Mouse (Mus musculus) liver, embryonic 15.5 days (tissue): ENCODE results near the gene Gm37240. TPM values are rescaled to one million over a fixed set of nuclear protein-coding genes. Genes with fewer than 3 reads are reported as not detected.

Experiments
- ATAC-seq: fragments of 200-750 bp; cut with Nextera tagmentation; 2 replicates; pipeline ENCODE4 v1.8.0; 2017; ENCODE audit warnings: moderate number of reproducible peaks, mild to moderate bottlenecking, moderate library complexity; ENCODE audit not compliant: insufficient read depth
- H3K27ac ChIP-seq: fragments of 300-500 bp; sonication (generic); replicated peaks from 2 replicates; pipeline ENCODE4 v1.5.1; 2015; ENCODE audit warnings: mild to moderate bottlenecking, inconsistent platforms
- H3K27me3 ChIP-seq: fragments of 300-500 bp; sonication (generic); 2 replicates; pipeline ENCODE4 v1.6.1; 2015; ENCODE audit warnings: mild to moderate bottlenecking, inconsistent platforms
- H3K36me3 ChIP-seq: fragments of 300-500 bp; sonication (generic); replicated peaks from 2 replicates; pipeline ENCODE4 v1.6.1; 2015; ENCODE audit warnings: moderate library complexity, mild to moderate bottlenecking, inconsistent platforms
- H3K4me1 ChIP-seq: fragments of 300-500 bp; sonication (generic); replicated peaks from 2 replicates; pipeline ENCODE4 v1.6.1; 2015; ENCODE audit warnings: inconsistent platforms
- H3K4me2 ChIP-seq: fragments of 300-500 bp; sonication (generic); 2 replicates; pipeline ENCODE4 v1.6.1; 2015; ENCODE audit warnings: moderate library complexity, mild to moderate bottlenecking, inconsistent platforms
- H3K4me3 ChIP-seq: fragments of 300-500 bp; sonication (generic); replicated peaks from 2 replicates; pipeline ENCODE4 v1.5.1; 2015; ENCODE audit warnings: mild to moderate bottlenecking, inconsistent platforms
- H3K9ac ChIP-seq: fragments of 300-500 bp; sonication (generic); 2 replicates; pipeline ENCODE4 v1.6.1; 2015; ENCODE audit warnings: moderate library complexity, mild to moderate bottlenecking, inconsistent platforms
- H3K9me3 ChIP-seq: fragments of 300-500 bp; sonication (generic); replicated peaks from 2 replicates; pipeline ENCODE4 v1.6.1; 2016; ENCODE audit warnings: inconsistent platforms
- whole genome bisulfite sequencing: fragments of 180-500 bp; shearing (Covaris S2); methylation state at CpG from one replicate; pipeline ENCODE4 v1.1.7; 2015; ENCODE audit warnings: mixed read lengths; ENCODE audit not compliant: insufficient replicate concordance; 5-methylcytosine and 5-hydroxymethylcytosine counted together
- polyA plus RNA-seq: library from polyadenylated mRNA; unstranded; fragments of >200 nt; fragmentation: Nextera tagmentation; extraction: Ambion mirVana; gene quantifications from 2 replicates; pipeline ENCODE4 v1.2.1, GENCODE M21; 2015

Gm37240 gene
- polyA plus RNA-seq, 1 experiment from 2014 or later: 0.24 TPM

DNA sequence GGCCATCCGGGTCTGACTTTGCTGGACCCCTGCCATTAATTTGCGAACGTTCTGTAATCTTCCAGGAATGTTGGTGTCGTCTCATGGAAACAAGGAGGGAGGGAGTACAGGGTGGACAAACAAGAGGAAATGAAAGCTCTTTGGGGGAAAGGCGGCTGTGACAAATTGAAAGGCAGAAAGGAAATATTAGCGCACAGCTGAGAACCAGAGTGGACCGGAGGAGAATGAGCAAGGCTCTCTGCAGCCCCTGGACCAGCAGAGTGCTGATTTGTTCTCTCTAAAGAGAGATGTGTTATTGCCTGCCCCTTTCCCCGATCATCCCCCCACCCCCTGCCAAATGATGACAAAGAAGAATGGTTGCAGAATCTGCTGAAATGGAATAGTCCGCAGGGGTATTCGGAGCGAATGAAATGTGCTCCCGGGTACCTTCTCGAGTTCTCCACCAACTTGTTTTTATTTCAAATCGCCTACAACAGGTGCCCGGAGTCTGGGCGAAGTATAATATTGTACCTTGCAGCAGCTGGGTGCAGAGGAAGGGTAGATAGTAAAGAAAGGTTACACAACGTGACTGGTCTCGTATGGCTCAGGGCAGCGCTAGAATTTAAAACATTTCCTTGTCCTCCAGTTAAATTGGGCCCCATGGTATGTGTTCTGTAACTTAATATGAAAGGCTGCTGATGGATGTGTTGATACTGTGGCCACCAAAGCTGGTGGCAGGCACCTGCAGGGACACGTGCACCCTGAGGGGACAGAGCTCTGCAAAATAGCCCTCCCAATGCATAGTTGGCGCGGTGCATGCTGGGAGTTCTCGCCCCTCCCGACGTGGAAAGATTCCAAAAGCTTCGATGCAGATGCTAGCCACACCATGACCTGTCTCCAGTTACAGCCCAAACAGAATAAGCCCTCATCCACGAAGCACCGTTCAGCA, 712.5 kb downstream of the Gm37240 start:
- Histone ChIP-seq H3K4me2 (no peak overlapping the region), H3K4me3 (no peak overlapping the region), H3K36me3 (no peaks in the 10 kb centered on the region), H3K27ac (no peak overlapping the region), H3K9me3 (no peaks in the 10 kb centered on the region), H3K9ac (no peak overlapping the region), H3K27me3 (no peaks in the 10 kb centered on the region), H3K4me1 (no peaks in the 10 kb centered on the region)
- 67% methylated on average over 28 of the region's 28 CpGs for WGBS
- ATAC-seq: no peak

DNA sequence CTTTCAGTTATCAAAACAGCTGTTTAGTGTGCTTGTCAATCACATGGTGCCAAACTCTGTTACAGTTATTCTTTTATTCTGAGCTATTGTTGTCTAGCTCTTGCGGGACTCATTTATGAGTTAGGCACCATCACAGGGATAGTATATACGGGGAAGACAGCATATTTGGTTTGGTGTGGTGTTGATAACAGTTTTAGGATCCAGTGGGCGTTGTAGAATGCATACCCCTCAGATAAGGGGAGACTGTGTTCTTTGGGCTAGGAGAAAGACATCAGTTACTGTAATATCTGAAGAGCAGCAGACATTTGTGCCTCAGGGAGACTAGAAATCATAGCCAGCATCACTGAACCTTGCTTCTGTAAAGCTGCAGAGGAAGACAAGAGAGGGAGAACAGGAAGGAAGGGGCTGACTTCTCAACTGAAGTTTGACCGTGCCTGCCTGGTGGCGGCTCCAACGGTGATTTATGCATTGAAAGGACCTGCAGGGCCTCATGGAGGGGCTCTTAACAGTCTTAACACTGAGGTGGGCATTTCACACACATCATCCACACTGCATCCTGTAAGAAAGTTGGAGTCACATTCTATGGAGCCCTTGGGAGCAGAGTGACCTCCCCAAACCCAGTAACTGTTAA, 713.8 kb downstream of the Gm37240 start:
- Histone ChIP-seq H3K27ac (no peak overlapping the region), H3K4me3 (no peak overlapping the region), H3K4me2 (no peak overlapping the region), H3K27me3 (no peaks in the 10 kb centered on the region), H3K9me3 (no peaks in the 10 kb centered on the region), H3K4me1 (no peaks in the 10 kb centered on the region), H3K9ac (no peak overlapping the region), H3K36me3 (no peaks in the 10 kb centered on the region)
- ATAC-seq: no peak
- WGBS: 13% methylated on average over 6 of the region's 6 CpGs

- no peaks in the 10 kb centered on the region for H3K9me3 ChIP-seq
- no peak overlapping the region for H3K4me3 ChIP-seq
- no peak for ATAC-seq
- no peaks in the 10 kb centered on the region for H3K36me3 ChIP-seq
- no peaks in the 10 kb centered on the region for H3K4me1 ChIP-seq
- no peaks in the 10 kb centered on the region for H3K27me3 ChIP-seq
- WGBS: 63% methylated on average over 11 of the region's 11 CpGs
- H3K9ac ChIP-seq: no peak overlapping the region
- H3K4me2 ChIP-seq: no peak overlapping the region
- H3K27ac ChIP-seq: no peak overlapping the region
Observed at GRCm38 (mm10) chr3:85172532-85172931, 714.8 kb downstream of the Gm37240 start.

- Histone ChIP-seq H3K9ac (no peak overlapping the region), H3K4me2 (no peak overlapping the region), H3K36me3 (no peaks in the 10 kb centered on the region), H3K4me3 (no peak overlapping the region), H3K27me3 (no peaks in the 10 kb centered on the region), H3K27ac (no peak overlapping the region), H3K4me1 (no peaks in the 10 kb centered on the region), H3K9me3 (no peaks in the 10 kb centered on the region)
- no peak for ATAC-seq
- 67% methylated on average over 12 of the region's 12 CpGs for WGBS
Observed at GRCm38 (mm10) chr3:85172096-85172495, 715.2 kb downstream of the Gm37240 start.

GRCm38 (mm10) chr3:85168816-85169215, 718.5 kb downstream of the Gm37240 start:
- ATAC-seq: no peak
- 65% methylated on average over 2 of the region's 2 CpGs for WGBS

GRCm38 (mm10) chr3:85164931-85165330, 722.4 kb downstream of the Gm37240 start:
- no peak overlapping the region for H3K4me3 ChIP-seq
- WGBS: 27% methylated on average over 1 of the region's 1 CpGs
- H3K27ac ChIP-seq: no peak overlapping the region
- H3K36me3 ChIP-seq: no peaks in the 10 kb centered on the region
- H3K27me3 ChIP-seq: no peaks in the 10 kb centered on the region
- no peak overlapping the region for H3K9ac ChIP-seq
- no peaks in the 10 kb centered on the region for H3K9me3 ChIP-seq
- H3K4me1 ChIP-seq: no peaks in the 10 kb centered on the region
- no peak for ATAC-seq
- H3K4me2 ChIP-seq: no peak overlapping the region

More at GRCm38 (mm10) chr3:85168816-85169215, 718.5 kb downstream of the Gm37240 start:
- H3K9ac ChIP-seq: no peak overlapping the region
- no peak overlapping the region for H3K27ac ChIP-seq
- no peaks in the 10 kb centered on the region for H3K27me3 ChIP-seq
- no peaks in the 10 kb centered on the region for H3K4me1 ChIP-seq
- H3K4me3 ChIP-seq: no peak overlapping the region
- no peaks in the 10 kb centered on the region for H3K9me3 ChIP-seq
- H3K36me3 ChIP-seq: no peaks in the 10 kb centered on the region
- no peak overlapping the region for H3K4me2 ChIP-seq

- WGBS: 72% methylated on average over 5 of the region's 5 CpGs
- no peak for ATAC-seq
Observed at GRCm38 (mm10) chr3:85163396-85163795, 723.9 kb downstream of the Gm37240 start.

GRCm38 (mm10) chr3:85162430-85162829, 724.9 kb downstream of the Gm37240 start:
- Histone ChIP-seq H3K36me3 (no peaks in the 10 kb centered on the region), H3K4me2 (no peak overlapping the region), H3K9me3 (no peaks in the 10 kb centered on the region), H3K4me1 (no peaks in the 10 kb centered on the region), H3K9ac (no peak overlapping the region), H3K27ac (no peak overlapping the region), H3K4me3 (no peak overlapping the region), H3K27me3 (no peaks in the 10 kb centered on the region)
- ATAC-seq: no peak
- 50% methylated on average over 3 of the region's 3 CpGs for WGBS

More at GRCm38 (mm10) chr3:85163396-85163795, 723.9 kb downstream of the Gm37240 start:
- Histone ChIP-seq H3K9ac (no peak overlapping the region), H3K27me3 (no peaks in the 10 kb centered on the region), H3K4me2 (no peak overlapping the region), H3K9me3 (no peaks in the 10 kb centered on the region), H3K4me1 (no peaks in the 10 kb centered on the region), H3K27ac (no peak overlapping the region), H3K36me3 (no peaks in the 10 kb centered on the region), H3K4me3 (no peak overlapping the region)

GRCm38 (mm10) chr3:85160816-85161215, 726.5 kb downstream of the Gm37240 start:
- H3K4me2 ChIP-seq: no peak overlapping the region
- H3K4me1 ChIP-seq: no peaks in the 10 kb centered on the region
- H3K9ac ChIP-seq: no peak overlapping the region
- H3K27ac ChIP-seq: no peak overlapping the region
- H3K27me3 ChIP-seq: no peaks in the 10 kb centered on the region
- H3K9me3 ChIP-seq: no peaks in the 10 kb centered on the region
- WGBS: 74% methylated on average over 10 of the region's 10 CpGs
- H3K4me3 ChIP-seq: no peak overlapping the region
- H3K36me3 ChIP-seq: no peaks in the 10 kb centered on the region
- ATAC-seq: no peak

- Histone ChIP-seq H3K36me3 (no peaks in the 10 kb centered on the region), H3K27ac (no peak overlapping the region), H3K4me1 (no peaks in the 10 kb centered on the region), H3K27me3 (no peaks in the 10 kb centered on the region), H3K4me2 (no peak overlapping the region), H3K9ac (no peak overlapping the region), H3K4me3 (no peak overlapping the region), H3K9me3 (no peaks in the 10 kb centered on the region)
- 75% methylated on average over 6 of the region's 6 CpGs for WGBS
- no peak for ATAC-seq
Observed at GRCm38 (mm10) chr3:85159631-85160030, 727.7 kb downstream of the Gm37240 start.

DNA sequence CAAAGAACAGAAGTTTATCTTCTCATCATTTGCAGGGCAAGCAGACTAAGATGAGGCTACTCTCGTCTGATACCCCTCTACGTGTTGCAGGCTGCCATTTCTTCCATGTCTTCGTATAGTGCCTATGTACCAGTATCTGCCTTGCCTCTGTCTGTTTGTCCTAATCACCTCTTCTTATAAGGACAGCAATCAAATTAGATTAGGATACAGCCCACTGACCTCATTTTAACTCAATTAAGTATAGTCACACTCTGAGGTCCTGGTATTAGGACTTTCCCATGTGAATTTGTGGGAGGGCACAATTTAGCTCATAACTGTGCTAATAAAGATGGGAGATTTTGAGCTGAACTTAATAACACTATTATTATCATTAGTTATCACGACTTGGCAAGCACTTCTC, 738.5 kb downstream of the Gm37240 start:
- no peak for ATAC-seq
- WGBS: 56% methylated on average over 4 of the region's 4 CpGs

More for the DNA sequence above, 738.5 kb downstream of the Gm37240 start:
- no peak overlapping the region for H3K4me3 ChIP-seq
- H3K27me3 ChIP-seq: no peaks in the 10 kb centered on the region
- H3K4me2 ChIP-seq: no peak overlapping the region
- no peaks in the 10 kb centered on the region for H3K9me3 ChIP-seq
- H3K36me3 ChIP-seq: no peaks in the 10 kb centered on the region
- no peaks in the 10 kb centered on the region for H3K4me1 ChIP-seq
- H3K9ac ChIP-seq: no peak overlapping the region
- no peak overlapping the region for H3K27ac ChIP-seq
